Mouse (Mus musculus) CD4-positive naive resting alpha-beta T cell, adult 57 days (primary cell): ENCODE data around the gene Zfp629. TPM values are rescaled to one million over a fixed set of nuclear protein-coding genes. Genes with fewer than 3 reads are reported as not detected.

ENCODE experiments used
- total RNA-seq: library from RNA; stranded (reverse); gene quantifications from one replicate; pipeline ENCODE4 v1.2.4, GENCODE M21; 2023

Zfp629 gene
- total RNA-seq, result 1.8 TPM

GRCm38 (mm10) chr7:127614891-127615843 is at the start of gene Zfp629:
Zfp629 (minus strand) TSS chr7:127615797.

GRCm38 (mm10) chr7:127588011-127588871 is 27.4 kb downstream of the Zfp629 start, which contains the start of the genes Ccdc189 and Rnf40:
Ccdc189 (minus strand) TSS chr7:127588595.
Rnf40 (plus strand) TSS chr7:127588767.

GRCm38 (mm10) chr7:127572895-127573471 is 42.6 kb downstream of the Zfp629 start, which contains the start of gene Phkg2:
Phkg2 (plus strand) TSS chr7:127573340.

GRCm38 (mm10) chr7:127561340-127561858 is 54.2 kb downstream of the Zfp629 start, which contains the start of gene Tmem265:
Tmem265 (plus strand) TSS chr7:127561390.

Other genes with a start within 250 kb of the Zfp629 start
- 22.1 TPM for gene Zfp747, start 239.7 kb downstream of the Zfp629 start, total RNA-seq
- gene 9130019O22Rik, start 228.6 kb downstream of the Zfp629 start, total RNA-seq, result 6.5 TPM
- 20.0 TPM for gene E430018J23Rik, start 222.2 kb downstream of the Zfp629 start, total RNA-seq
- 12.6 TPM for gene Zfp764, start 209.0 kb downstream of the Zfp629 start, total RNA-seq
- 14.5 TPM for gene Zfp688, start 193.7 kb downstream of the Zfp629 start, total RNA-seq
- 8.7 TPM for gene Zfp689, start 166.6 kb downstream of the Zfp629 start, total RNA-seq
- 139 TPM for gene Prr14, start 156.2 kb downstream of the Zfp629 start, total RNA-seq
- gene Fbrs, start 136.6 kb downstream of the Zfp629 start, total RNA-seq, result 225 TPM
- gene Srcap, start 103.8 kb downstream of the Zfp629 start, total RNA-seq, result 211 TPM
- gene Gm42715, start 96.2 kb downstream of the Zfp629 start, total RNA-seq, result 44.5 TPM
- gene Tmem265, start 54.4 kb downstream of the Zfp629 start, total RNA-seq, result not detected
- 129 TPM for gene Phkg2, start 42.5 kb downstream of the Zfp629 start, total RNA-seq
- not detected for gene Ccdc189, start 27.2 kb downstream of the Zfp629 start, total RNA-seq
- gene Rnf40, start 27.0 kb downstream of the Zfp629 start, total RNA-seq, result 142 TPM
- 30.7 TPM for gene Bcl7c, start 93.1 kb upstream of the Zfp629 start, total RNA-seq
- not detected for gene Ctf1, start 96.9 kb upstream of the Zfp629 start, total RNA-seq
- gene Ctf2, start 116.4 kb upstream of the Zfp629 start, total RNA-seq, result not detected
- 6.9 TPM for gene Fbxl19, start 128.7 kb upstream of the Zfp629 start, total RNA-seq
- 10.6 TPM for gene Orai3, start 154.0 kb upstream of the Zfp629 start, total RNA-seq
- gene Setd1a, start 160.9 kb upstream of the Zfp629 start, total RNA-seq, result 84.5 TPM
- not detected for gene Gm49388, start 169.8 kb upstream of the Zfp629 start, total RNA-seq
- gene Hsd3b7, start 184.8 kb upstream of the Zfp629 start, total RNA-seq, result 5.6 TPM
- 114 TPM for gene Stx4a, start 208.5 kb upstream of the Zfp629 start, total RNA-seq
- not detected for gene Stx1b, start 208.8 kb upstream of the Zfp629 start, total RNA-seq